Mouse (Mus musculus): Measurements from ENCODE around the gene Cers6. TPM values are rescaled to one million over a fixed set of nuclear protein-coding genes. Genes with fewer than 3 reads are reported as not detected.

Gene Cers6
- polyA plus RNA-seq, 1 experiment from 2014 or later = 34.0 TPM

DNA sequence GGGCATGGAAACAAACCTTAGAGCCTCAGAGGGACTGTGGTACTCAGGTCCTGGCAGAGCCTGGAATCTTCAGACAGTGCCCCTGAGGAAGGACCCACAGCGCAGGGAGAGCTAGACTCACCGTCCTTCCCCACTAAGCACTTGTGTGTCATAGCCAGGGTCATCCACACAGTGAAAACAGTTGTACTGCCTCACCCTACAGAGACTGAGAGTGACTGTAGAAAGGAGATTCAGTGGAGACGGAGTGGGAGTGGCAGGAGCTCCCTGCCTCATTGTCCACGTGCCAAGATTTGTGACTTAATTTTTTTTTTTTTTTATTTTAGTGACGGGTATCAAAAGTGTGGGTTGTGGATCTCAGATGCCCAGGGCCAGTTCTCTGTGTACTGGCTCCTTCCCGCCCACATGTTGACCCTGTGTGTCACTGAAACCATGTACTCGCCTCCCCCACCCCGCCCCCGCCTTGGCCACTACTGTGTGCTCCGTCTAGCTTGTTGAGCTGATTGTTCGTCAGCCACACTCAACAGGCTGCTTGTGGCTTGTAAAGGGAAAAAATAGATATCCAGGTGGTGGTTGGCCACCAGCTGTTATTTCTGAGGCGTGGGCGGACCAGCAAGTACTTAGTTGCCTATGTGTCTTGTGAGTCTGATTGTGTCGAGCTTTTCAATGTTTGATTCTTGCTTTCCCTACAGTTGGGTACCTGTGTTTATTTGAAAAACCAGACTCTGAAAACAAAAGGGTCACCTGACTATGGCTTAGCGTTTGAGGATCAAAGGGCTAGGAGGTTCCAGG is 12.6 kb downstream of the Cers6 start:
- Histone ChIP-seq H3K36me3 (ENCODE audit: control insufficient read depth, insufficient read depth, low read length) (no peaks in the 10 kb centered on the region), H3K27ac (ENCODE audit: low read depth, low read length) (no peak overlapping the region), H3K27me3 (ENCODE audit: control insufficient read depth, insufficient read depth, low read length) (no peaks in the 10 kb centered on the region), H3K4me3 (ENCODE audit: low read depth, low read length) (no peak overlapping the region), H3K9ac (ENCODE audit: low read length) (no peak overlapping the region), H3K4me1 (ENCODE audit: control insufficient read depth, insufficient read depth, low read length) (peaks cover 2% of the 10 kb centered on the region; the same call in 1 of the 2 replicates), H3K4me2 (no peak overlapping the region), H3K9me3 (ENCODE audit: control insufficient read depth, low read length) (no peaks in the 10 kb centered on the region)
- DNase-seq (ENCODE audit: low spot score, missing footprints) = peak; percentile 81
- WGBS = 76% methylated on average over 15 of the region's 15 CpGs
- no peak for ATAC-seq (ENCODE audit: low FRiP score)

DNA sequence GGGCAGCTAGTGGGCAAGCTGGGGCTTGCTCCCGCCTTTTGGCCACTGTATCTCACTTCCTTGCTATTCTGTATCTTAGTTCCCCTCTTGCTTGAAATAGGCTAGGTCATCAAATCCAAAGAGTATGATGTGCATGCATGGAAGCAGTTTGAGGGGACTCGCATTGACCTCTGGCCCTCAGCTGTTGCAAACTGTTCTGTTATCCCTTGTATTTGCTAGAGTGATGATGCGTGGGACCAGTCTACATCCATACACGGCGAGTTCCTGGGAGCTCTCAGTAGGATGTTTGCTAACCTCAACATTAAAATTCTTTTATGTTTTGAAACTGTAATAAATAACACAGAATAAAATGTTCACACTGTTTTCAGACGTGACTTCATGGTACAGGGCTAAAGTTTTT is 13.3 kb downstream of the Cers6 start:
- no peak overlapping the region for H3K27ac ChIP-seq (ENCODE audit: low read depth, low read length)
- no peak overlapping the region for H3K9ac ChIP-seq (ENCODE audit: low read length)
- peaks cover 2% of the 10 kb centered on the region; the same call in 1 of the 2 replicates for H3K4me1 ChIP-seq (ENCODE audit: control insufficient read depth, insufficient read depth, low read length)
- no peaks in the 10 kb centered on the region for H3K36me3 ChIP-seq (ENCODE audit: control insufficient read depth, insufficient read depth, low read length)
- no peaks in the 10 kb centered on the region for H3K27me3 ChIP-seq (ENCODE audit: control insufficient read depth, insufficient read depth, low read length)
- H3K9me3 ChIP-seq (ENCODE audit: control insufficient read depth, low read length) = no peaks in the 10 kb centered on the region
- no peak for ATAC-seq (ENCODE audit: low FRiP score)
- WGBS = 91% methylated on average over 6 of the region's 6 CpGs
- no peak overlapping the region for H3K4me3 ChIP-seq (ENCODE audit: low read depth, low read length)
- DNase-seq (ENCODE audit: low spot score, missing footprints) = peak; percentile 68
- H3K4me2 ChIP-seq = no peak overlapping the region

- Histone ChIP-seq H3K4me2 (no peak overlapping the region), H3K4me3 (ENCODE audit: low read depth, low read length) (no peak overlapping the region), H3K4me1 (ENCODE audit: control insufficient read depth, insufficient read depth, low read length) (no peaks in the 10 kb centered on the region), H3K9me3 (ENCODE audit: control insufficient read depth, low read length) (no peaks in the 10 kb centered on the region), H3K27ac (ENCODE audit: low read depth, low read length) (no peak overlapping the region), H3K27me3 (ENCODE audit: control insufficient read depth, insufficient read depth, low read length) (no peaks in the 10 kb centered on the region), H3K36me3 (ENCODE audit: control insufficient read depth, insufficient read depth, low read length) (no peaks in the 10 kb centered on the region), H3K9ac (ENCODE audit: low read length) (no peak overlapping the region)
- DNase-seq (ENCODE audit: low spot score, missing footprints) (peak; percentile 65), ATAC-seq (ENCODE audit: low FRiP score) (no peak)
- WGBS = 90% methylated on average over 4 of the region's 4 CpGs
Observed at GRCm38 (mm10) chr2:68879071-68879651, 17.9 kb downstream of the Cers6 start.

GRCm38 (mm10) chr2:68884573-68884972 is 23.3 kb downstream of the Cers6 start:
- Histone ChIP-seq H3K9me3 (ENCODE audit: control insufficient read depth, low read length) (no peaks in the 10 kb centered on the region), H3K27ac (ENCODE audit: low read depth, low read length) (no peak overlapping the region), H3K4me1 (ENCODE audit: control insufficient read depth, insufficient read depth, low read length) (no peaks in the 10 kb centered on the region), H3K27me3 (ENCODE audit: control insufficient read depth, insufficient read depth, low read length) (no peaks in the 10 kb centered on the region), H3K4me2 (no peak overlapping the region), H3K9ac (ENCODE audit: low read length) (no peak overlapping the region), H3K4me3 (ENCODE audit: low read depth, low read length) (no peak overlapping the region), H3K36me3 (ENCODE audit: control insufficient read depth, insufficient read depth, low read length) (no peaks in the 10 kb centered on the region)
- DNase-seq (ENCODE audit: low spot score, missing footprints) (peak; percentile 72), ATAC-seq (ENCODE audit: low FRiP score) (no peak)
- WGBS = 83% methylated on average over 7 of the region's 7 CpGs

DNA sequence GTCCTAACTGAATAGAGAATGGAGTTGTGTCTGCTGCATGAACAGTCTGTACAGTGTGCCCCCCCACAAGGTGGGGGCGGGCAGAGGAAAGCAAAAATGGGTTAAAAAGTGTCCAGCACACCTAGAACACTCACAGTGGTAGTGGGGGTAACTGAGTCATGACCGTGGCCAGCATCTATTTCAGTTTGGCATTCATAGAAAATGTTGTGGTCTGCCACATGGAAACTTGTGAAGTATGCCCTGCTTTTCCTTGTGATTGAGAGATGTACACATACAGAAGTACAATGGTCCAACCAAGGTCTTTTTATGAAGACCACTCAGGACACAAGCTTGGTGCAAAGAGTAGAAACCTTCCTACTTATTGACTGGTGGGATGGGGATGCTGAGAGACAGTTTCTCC is 24.0 kb downstream of the Cers6 start:
- Histone ChIP-seq H3K27ac (ENCODE audit: low read depth, low read length) (no peak overlapping the region), H3K9ac (ENCODE audit: low read length) (no peak overlapping the region), H3K27me3 (ENCODE audit: control insufficient read depth, insufficient read depth, low read length) (no peaks in the 10 kb centered on the region), H3K4me1 (ENCODE audit: control insufficient read depth, insufficient read depth, low read length) (no peaks in the 10 kb centered on the region), H3K9me3 (ENCODE audit: control insufficient read depth, low read length) (no peaks in the 10 kb centered on the region), H3K36me3 (ENCODE audit: control insufficient read depth, insufficient read depth, low read length) (no peaks in the 10 kb centered on the region), H3K4me2 (no peak overlapping the region), H3K4me3 (ENCODE audit: low read depth, low read length) (no peak overlapping the region)
- 88% methylated on average over 2 of the region's 2 CpGs for WGBS
- ATAC-seq (ENCODE audit: low FRiP score) (no peak), DNase-seq (ENCODE audit: low spot score, missing footprints) (peak; percentile 65)

DNA sequence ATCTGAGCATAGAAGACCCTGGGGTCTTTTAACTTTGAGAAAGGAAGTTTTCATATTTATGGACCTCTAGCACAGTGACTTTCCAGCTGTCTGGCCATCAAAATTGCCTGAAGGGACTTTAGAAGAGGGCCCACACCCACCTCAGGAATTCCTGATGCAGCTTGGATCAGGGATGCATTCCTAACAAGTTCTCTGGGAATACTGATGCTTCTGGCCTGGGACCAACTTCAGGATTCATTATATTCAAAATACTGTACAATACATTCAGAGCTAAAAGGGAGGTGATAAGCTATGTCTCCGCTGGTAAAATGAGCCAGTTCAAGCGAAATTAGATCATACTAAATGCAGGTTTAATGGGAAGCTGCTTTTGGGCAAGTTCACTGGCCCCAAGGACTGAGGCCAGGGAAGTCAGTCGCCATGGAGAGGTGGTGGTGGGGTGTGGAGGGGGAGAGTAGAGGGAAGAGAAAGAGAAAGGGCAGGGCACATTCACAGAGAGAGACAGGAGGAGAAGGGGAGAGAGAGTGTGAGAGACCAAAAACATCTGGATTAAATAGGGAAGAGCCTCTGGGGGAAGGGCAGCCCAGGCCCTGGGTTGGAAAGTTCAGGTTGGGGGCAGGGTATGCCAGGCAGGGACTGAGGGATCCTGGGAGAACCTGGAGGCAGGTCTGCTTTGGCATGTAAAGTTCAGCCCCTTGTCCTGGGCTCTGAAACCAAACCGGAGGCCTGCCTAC is 24.7 kb downstream of the Cers6 start:
- no peaks in the 10 kb centered on the region for H3K27me3 ChIP-seq (ENCODE audit: control insufficient read depth, insufficient read depth, low read length)
- H3K27ac ChIP-seq (ENCODE audit: low read depth, low read length) = no peak overlapping the region
- no peaks in the 10 kb centered on the region for H3K36me3 ChIP-seq (ENCODE audit: control insufficient read depth, insufficient read depth, low read length)
- H3K4me2 ChIP-seq = no peak overlapping the region
- ATAC-seq (ENCODE audit: low FRiP score) (no peak), DNase-seq (ENCODE audit: low spot score, missing footprints) (peak; percentile 79)
- no peak overlapping the region for H3K4me3 ChIP-seq (ENCODE audit: low read depth, low read length)
- 33% methylated on average over 4 of the region's 4 CpGs for WGBS
- no peaks in the 10 kb centered on the region for H3K9me3 ChIP-seq (ENCODE audit: control insufficient read depth, low read length)
- no peak overlapping the region for H3K9ac ChIP-seq (ENCODE audit: low read length)
- H3K4me1 ChIP-seq (ENCODE audit: control insufficient read depth, insufficient read depth, low read length) = no peaks in the 10 kb centered on the region

GRCm38 (mm10) chr2:68886661-68887060 is 25.4 kb downstream of the Cers6 start:
- no peaks in the 10 kb centered on the region for H3K9me3 ChIP-seq (ENCODE audit: control insufficient read depth, low read length)
- no peak overlapping the region for H3K27ac ChIP-seq (ENCODE audit: low read depth, low read length)
- H3K4me1 ChIP-seq (ENCODE audit: control insufficient read depth, insufficient read depth, low read length) = no peaks in the 10 kb centered on the region
- H3K36me3 ChIP-seq (ENCODE audit: control insufficient read depth, insufficient read depth, low read length) = no peaks in the 10 kb centered on the region
- DNase-seq (ENCODE audit: low spot score, missing footprints) (peak; percentile 65), ATAC-seq (ENCODE audit: low FRiP score) (no peak)
- no peak overlapping the region for H3K4me3 ChIP-seq (ENCODE audit: low read depth, low read length)
- no peaks in the 10 kb centered on the region for H3K27me3 ChIP-seq (ENCODE audit: control insufficient read depth, insufficient read depth, low read length)
- 77% methylated on average over 4 of the region's 4 CpGs for WGBS
- H3K9ac ChIP-seq (ENCODE audit: low read length) = no peak overlapping the region
- H3K4me2 ChIP-seq = no peak overlapping the region

- no peak overlapping the region for H3K9ac ChIP-seq (ENCODE audit: low read length)
Observed at GRCm38 (mm10) chr2:68888094-68888705, 27.0 kb downstream of the Cers6 start.

More at GRCm38 (mm10) chr2:68888094-68888705, 27.0 kb downstream of the Cers6 start:
- WGBS = 79% methylated on average over 3 of the region's 3 CpGs
- no peaks in the 10 kb centered on the region for H3K27me3 ChIP-seq (ENCODE audit: control insufficient read depth, insufficient read depth, low read length)
- H3K4me2 ChIP-seq = no peak overlapping the region
- peak; percentile 80 for DNase-seq (ENCODE audit: low spot score, missing footprints)
- no peaks in the 10 kb centered on the region for H3K36me3 ChIP-seq (ENCODE audit: control insufficient read depth, insufficient read depth, low read length)
- H3K4me1 ChIP-seq (ENCODE audit: control insufficient read depth, insufficient read depth, low read length) = no peaks in the 10 kb centered on the region
- no peak overlapping the region for H3K27ac ChIP-seq (ENCODE audit: low read depth, low read length)
- H3K4me3 ChIP-seq (ENCODE audit: low read depth, low read length) = no peak overlapping the region
- ATAC-seq (ENCODE audit: low FRiP score) = no peak
- no peaks in the 10 kb centered on the region for H3K9me3 ChIP-seq (ENCODE audit: control insufficient read depth, low read length)
